ENCODE assay signal across 8 mouse cellular contexts in the genomic region with DNA sequence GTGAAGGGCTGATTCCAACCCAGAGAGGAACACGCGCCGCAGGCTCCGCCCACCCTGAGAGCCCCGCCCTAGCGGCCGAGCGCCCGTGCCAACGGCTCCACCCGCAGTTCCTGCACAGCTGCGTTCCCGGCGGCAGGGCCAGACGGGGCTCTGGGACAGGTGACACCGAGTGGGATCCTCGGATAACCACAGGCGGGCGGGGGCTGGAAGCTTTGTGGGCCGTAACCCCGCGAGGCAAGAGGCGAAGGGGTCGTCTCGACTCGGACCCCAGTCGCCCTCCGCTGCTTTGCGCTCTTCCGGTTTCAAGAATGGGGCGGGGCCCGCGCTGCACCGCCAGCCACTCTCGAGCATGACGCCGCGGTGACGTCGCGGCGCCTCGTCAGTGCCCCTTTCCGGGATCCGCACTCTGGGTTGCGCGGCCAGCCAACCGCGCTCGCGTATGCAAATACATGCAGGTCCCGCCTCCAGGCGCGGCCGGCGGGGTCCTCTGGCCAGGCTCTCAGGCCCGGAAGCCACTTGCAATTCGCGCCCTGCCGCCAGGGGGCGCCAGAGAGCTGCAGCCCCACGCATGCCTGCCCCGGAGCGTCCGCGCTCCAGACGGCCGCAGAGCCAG. TPM values are rescaled to one million over a fixed set of nuclear protein-coding genes. Genes with fewer than 3 reads are reported as not detected.
DNase-seq lines count a peak whose midpoint lies in the region; ATAC-seq and TF ChIP-seq lines count a peak whose summit lies in the region.

TSS of gene Ocel1 (plus strand) at position 63 of the 613 bp plus-strand sequence.

- ATAC-seq in embryonic facial prominence, embryonic 13.5 days (ENCODE audit: insufficient number of reproducible peaks, insufficient read depth, low FRiP score, low TSS enrichment, low read depth) = peak; percentile 81
- peak; percentile 89 for ATAC-seq in limb, embryonic 13.5 days (ENCODE audit: low FRiP score, low read depth)
- peak; percentile 85 for ATAC-seq in midbrain, embryonic 16.5 days

- peak within 1 kb of the TSS; percentile 65 for H3K4me3 ChIP-seq in embryonic facial prominence, embryonic 13.5 days
- H3K4me3 ChIP-seq in heart, adult 2 months = peak within 1 kb of the TSS; percentile 82
- peak within 1 kb of the TSS; percentile 70 for H3K4me3 ChIP-seq in limb, embryonic 13.5 days
- H3K4me3 ChIP-seq in midbrain, embryonic 16.5 days (ENCODE audit: low read depth, low read length) = peak within 1 kb of the TSS; percentile 78

- 0 out of 2 replicates have a peak, but pooled peaks cover under 1% of the 10 kb centered on the region for H3K27me3 ChIP-seq in embryonic facial prominence, embryonic 13.5 days
- H3K27me3 ChIP-seq in heart, adult 2 months (ENCODE audit: control insufficient read depth, insufficient read depth, low read length) = no peaks in the 10 kb centered on the region
- H3K27me3 ChIP-seq in limb, embryonic 13.5 days = no peaks in the 10 kb centered on the region
- no peaks in the 10 kb centered on the region for H3K27me3 ChIP-seq in midbrain, embryonic 16.5 days (ENCODE audit: control insufficient read depth, insufficient read depth, low read depth, low read length)

- under 1% methylated on average over 68 of the region's 68 CpGs for WGBS in embryonic facial prominence, embryonic 13.5 days
- 1% methylated on average over 68 of the region's 68 CpGs for WGBS in heart, adult 2 months
- under 1% methylated on average over 67 of the region's 68 CpGs for WGBS in limb, embryonic 13.5 days
- WGBS in midbrain, embryonic 16.5 days = under 1% methylated on average over 66 of the region's 68 CpGs

- H3K9ac ChIP-seq in embryonic facial prominence, embryonic 13.5 days = peak within 1 kb of the TSS; percentile 70
- H3K9ac ChIP-seq in heart, adult 2 months (ENCODE audit: low read depth, low read length) = peak within 1 kb of the TSS; percentile 94
- peak within 1 kb of the TSS; percentile 65 for H3K9ac ChIP-seq in limb, embryonic 13.5 days
- peak within 1 kb of the TSS; percentile 84 for H3K9ac ChIP-seq in midbrain, embryonic 16.5 days (ENCODE audit: low read depth, low read length)

- TF ChIP-seq CTCF in heart, adult 2 months (IDR thresholded peaks at IDR 0.05) = peak; percentile 95

- H3K4me2 ChIP-seq in embryonic facial prominence, embryonic 13.5 days = peak within 1 kb of the TSS; percentile 57
- H3K4me2 ChIP-seq in limb, embryonic 13.5 days (replicated peaks) = peak within 1 kb of the TSS; percentile 62
- H3K4me2 ChIP-seq in midbrain, embryonic 16.5 days (ENCODE audit: low read length) = peak within 1 kb of the TSS; percentile 53

- no peaks in the 10 kb centered on the region for H3K9me3 ChIP-seq in embryonic facial prominence, embryonic 13.5 days
- H3K9me3 ChIP-seq in limb, embryonic 13.5 days = no peaks in the 10 kb centered on the region
- no peaks in the 10 kb centered on the region for H3K9me3 ChIP-seq in midbrain, embryonic 16.5 days (replicated peaks; ENCODE audit: control insufficient read depth, low read length, poor library complexity, severe bottlenecking)

- intact Hi-C loops in heart, adult 2 months (cut with DNase I) = loop anchor here (1.0 kb wide), 1 partner anchor 35 kb away; the partner anchor contains the start of gene Ankle1

- TF ChIP-seq POLR2A in heart, adult 2 months (IDR thresholded peaks at IDR 0.05; ENCODE audit: insufficient read depth, low read depth, low read length) = peak; percentile 90

- peaks cover 44% of the 10 kb centered on the region for H3K36me3 ChIP-seq in embryonic facial prominence, embryonic 13.5 days
- no peaks in the 10 kb centered on the region for H3K36me3 ChIP-seq in heart, adult 2 months (ENCODE audit: control insufficient read depth, insufficient read depth, low read length)
- H3K36me3 ChIP-seq in limb, embryonic 13.5 days = peaks cover 46% of the 10 kb centered on the region
- H3K36me3 ChIP-seq in midbrain, embryonic 16.5 days (ENCODE audit: control insufficient read depth, insufficient read depth, low read length) = peaks cover 6% of the 10 kb centered on the region; the same call in 1 of the 2 replicates

- H3K79me2 ChIP-seq in heart, adult 2 months (replicated peaks; ENCODE audit: control insufficient read depth, insufficient read depth, low read length) = no peaks in the 10 kb centered on the region

- H3K27ac ChIP-seq in embryonic facial prominence, embryonic 13.5 days = peak within 1 kb of the TSS; percentile 84
- peak within 1 kb of the TSS; percentile 99 for H3K27ac ChIP-seq in heart, adult 2 months
- H3K27ac ChIP-seq in limb, embryonic 13.5 days = peak within 1 kb of the TSS; percentile 61; the same call in 1 of the 2 replicates
- peak within 1 kb of the TSS; percentile 81 for H3K27ac ChIP-seq in midbrain, embryonic 16.5 days (ENCODE audit: low read length)

- 0 out of 2 replicates have a peak, but pooled peaks have one; percentile 48 for TF ChIP-seq EP300 in heart, adult 2 months (IDR thresholded peaks at IDR 0.05; ENCODE audit: insufficient read depth, low read depth, low read length)

- peak; percentile 98 for DNase-seq in 3134 (ENCODE audit: extremely low read depth, insufficient read length, low spot score)
- DNase-seq in adrenal gland, postnatal 36 days = peak; percentile 98 to 99
- DNase-seq in heart, adult 2 months = peak; percentile 98 to 99
- DNase-seq in kidney, adult 8-10 months = peak; percentile 98
- peak; percentile 97 to 99 for DNase-seq in spleen, postnatal 10 days (ENCODE audit: low spot score in 2 of 2)

- peaks cover 38% of the 10 kb centered on the region for H3K4me1 ChIP-seq in embryonic facial prominence, embryonic 13.5 days
- H3K4me1 ChIP-seq in heart, adult 2 months (ENCODE audit: control insufficient read depth, insufficient read depth, low read length) = peaks cover 7% of the 10 kb centered on the region
- peaks cover 35% of the 10 kb centered on the region for H3K4me1 ChIP-seq in limb, embryonic 13.5 days
- peaks cover 31% of the 10 kb centered on the region for H3K4me1 ChIP-seq in midbrain, embryonic 16.5 days (ENCODE audit: control insufficient read depth, insufficient read depth, low read length)

RNA-seq across cellular contexts. Expression of gene Ocel1, which starts in this region (rescaled TPM):
- total RNA-seq in adrenal gland, postnatal 36 days (2021) = 10 to 100 TPM; 16.6 to 22.1 TPM
- polyA plus RNA-seq in embryonic facial prominence, embryonic 13.5 days (2015; fragmentation: Nextera tagmentation; extraction: Ambion mirVana) = 4.2 and 5.4 TPM in 2 replicates
- total RNA-seq in heart, adult 2 months (2021) = 10 to 100 TPM; 12.4 to 15.2 TPM
- 8.0 and 9.1 TPM in 2 replicates for polyA plus RNA-seq in heart, adult 2 months (2012; rRNA removed)
- 3.1 and 4.1 TPM in 2 replicates for polyA plus RNA-seq in limb, embryonic 13.5 days (2015; fragmentation: Nextera tagmentation; extraction: Ambion mirVana)
- polyA plus RNA-seq in midbrain, embryonic 16.5 days (2015; fragmentation: Nextera tagmentation; extraction: Ambion mirVana) = 5.1 and 5.3 TPM in 2 replicates

Comparison
In these comparisons a context has a peak if more than half of its experiments do, and no peak if none do; other contexts are left out.
1. Peak in every context shown above with its lines: DNase-seq, ATAC-seq, H3K4me3 ChIP-seq and H3K27ac ChIP-seq.